Mouse (Mus musculus): ENCODE data around the gene Dclre1a.
"Not testable (repeated sequence)": the region's sequence is repeated elsewhere in the genome, so short reads cannot be mapped to it uniquely, and the experiment has no call there.

Gene Dclre1a

DNA sequence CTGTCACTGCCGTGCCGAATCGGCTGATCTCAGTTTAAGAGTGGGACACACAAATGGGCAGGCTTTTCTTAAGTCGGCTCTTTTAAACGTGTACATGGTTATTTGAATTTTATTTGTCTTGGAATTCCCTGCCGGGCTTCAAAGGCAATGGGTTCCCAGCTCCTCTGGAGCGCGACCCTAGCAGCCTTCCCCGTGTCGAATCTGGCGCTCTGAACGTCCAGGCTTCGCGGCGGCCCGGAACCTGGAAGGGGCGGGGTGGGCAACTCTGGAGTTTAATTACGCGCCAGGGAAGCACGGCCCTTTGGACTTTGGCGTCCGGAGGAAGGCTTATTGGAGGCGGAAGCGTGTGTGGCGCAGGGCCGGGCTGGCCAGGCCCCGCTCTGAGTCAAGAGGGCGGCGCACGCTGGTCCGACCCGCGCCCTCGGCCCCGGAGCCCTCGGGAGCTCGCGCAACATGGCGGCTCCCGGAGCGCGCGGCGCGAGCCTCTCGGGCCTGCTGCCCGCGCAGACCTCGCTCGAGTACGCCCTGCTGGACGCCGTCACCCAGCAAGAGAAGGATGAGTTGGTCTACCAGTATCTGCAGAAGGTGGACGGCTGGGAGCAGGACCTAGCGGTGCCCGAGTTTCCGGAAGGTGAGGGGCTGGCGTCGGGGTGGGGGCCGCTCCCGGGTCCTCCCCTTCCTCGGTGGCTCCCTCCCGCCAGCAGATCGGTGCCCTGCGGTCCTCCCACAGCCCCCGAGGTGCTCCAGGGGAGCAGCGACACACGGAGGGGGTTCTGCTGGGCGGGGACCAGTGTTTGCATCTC, 409 bp upstream of the Dclre1a start, which contains the start of gene Nhlrc2:
Gene Nhlrc2, plus strand, starts transcription at position 32 of the 803 bp plus-strand sequence.
- peak; percentile 85 for DNase-seq (ENCODE audit: low read depth, low spot score)

DNA sequence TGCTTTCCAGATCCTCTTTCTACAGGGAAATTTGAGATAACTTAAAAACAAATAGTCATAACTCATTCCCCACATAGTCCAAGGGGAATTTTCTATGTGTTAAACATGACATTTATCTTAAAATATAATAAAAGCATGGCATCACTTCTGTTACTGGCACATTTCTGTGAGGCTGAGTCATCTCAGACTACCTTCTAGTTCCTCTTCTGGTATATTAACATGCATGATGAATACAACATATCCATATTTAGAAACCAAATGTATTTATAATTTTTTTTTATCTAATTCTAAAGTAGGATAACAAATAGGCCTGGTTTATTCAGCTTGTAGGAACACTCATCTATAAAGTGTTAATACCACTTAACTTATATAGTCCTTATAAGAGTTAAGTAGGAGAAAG, 2.0 kb downstream of the Dclre1a start:
- no peak for DNase-seq (ENCODE audit: low read depth, low spot score)

DNA sequence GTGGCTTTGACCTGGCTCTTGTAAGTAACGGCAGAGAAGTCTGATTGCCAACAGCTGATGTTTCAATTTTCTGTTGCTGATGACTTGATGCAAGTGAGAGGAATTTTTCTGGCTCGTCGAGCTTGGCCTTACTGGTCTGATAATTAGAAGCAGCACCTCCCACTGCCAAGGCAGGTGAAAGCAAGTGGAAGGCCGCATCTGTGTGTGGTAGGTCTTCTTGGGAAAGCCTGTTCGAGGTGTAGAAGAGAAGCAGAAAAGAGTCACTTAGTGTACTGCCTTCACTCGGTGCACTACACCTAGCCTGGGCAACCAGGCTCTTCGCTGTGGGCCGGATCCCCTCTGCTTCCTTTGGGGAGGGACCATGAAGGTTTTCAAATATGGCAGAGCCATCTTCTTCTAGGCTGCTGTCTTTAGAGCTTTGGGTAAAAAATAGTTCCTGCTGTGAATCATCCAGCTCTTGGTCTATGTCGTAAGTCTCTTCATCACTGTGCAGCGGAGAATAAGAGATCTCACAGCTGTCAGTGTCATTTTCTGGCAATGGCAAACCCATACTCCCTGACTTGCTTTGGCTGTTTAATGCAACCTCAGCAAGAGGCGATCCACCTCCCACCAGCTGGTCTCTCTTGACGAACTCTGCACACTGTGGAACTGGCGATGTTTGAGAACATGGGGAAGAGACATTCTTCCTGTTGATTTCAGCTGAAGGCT, 3.2 kb downstream of the Dclre1a start:
- no peak for DNase-seq (ENCODE audit: low read depth, low spot score)

DNA sequence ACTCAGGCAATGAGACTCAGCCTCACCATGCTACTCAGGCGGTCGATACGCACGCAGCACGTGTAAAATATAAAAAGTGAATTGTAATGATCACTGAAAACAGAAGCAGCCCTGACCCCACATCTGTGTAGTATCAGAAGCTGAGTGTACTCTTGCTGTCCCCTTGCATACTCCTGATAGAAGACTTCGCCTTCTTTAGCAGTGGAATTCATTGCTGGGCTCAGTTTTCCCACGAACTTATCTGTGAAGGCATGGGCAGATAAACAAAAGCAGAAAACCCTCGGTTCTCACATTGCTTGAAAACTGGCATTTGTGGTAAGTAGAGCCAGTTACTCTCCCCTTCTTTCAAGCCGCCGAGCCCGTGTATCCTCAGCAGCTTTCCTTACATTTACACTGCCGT, 4.7 kb downstream of the Dclre1a start:
- DNase-seq (ENCODE audit: low read depth, low spot score) = no peak

DNA sequence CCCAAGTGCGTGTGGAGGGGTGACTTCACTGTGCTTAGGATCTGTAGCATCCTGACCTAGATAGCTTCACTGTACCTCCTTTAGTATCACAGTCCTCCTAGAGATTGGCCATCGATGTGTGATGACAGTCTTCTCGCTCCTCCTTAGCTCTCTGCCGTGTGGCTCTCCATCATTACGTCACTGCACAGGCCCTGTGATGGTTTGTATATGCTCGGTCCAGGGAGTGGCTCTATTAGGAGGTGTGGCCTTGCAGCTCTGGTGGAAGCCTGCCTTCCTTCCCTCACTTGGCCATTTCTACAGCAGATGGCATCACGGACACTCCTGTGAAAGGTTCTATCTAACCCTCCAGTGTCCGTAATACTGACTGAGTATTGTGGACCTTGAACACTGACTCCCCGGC, 12.3 kb downstream of the Dclre1a start:
- no peak for DNase-seq (ENCODE audit: low read depth, low spot score)

DNA sequence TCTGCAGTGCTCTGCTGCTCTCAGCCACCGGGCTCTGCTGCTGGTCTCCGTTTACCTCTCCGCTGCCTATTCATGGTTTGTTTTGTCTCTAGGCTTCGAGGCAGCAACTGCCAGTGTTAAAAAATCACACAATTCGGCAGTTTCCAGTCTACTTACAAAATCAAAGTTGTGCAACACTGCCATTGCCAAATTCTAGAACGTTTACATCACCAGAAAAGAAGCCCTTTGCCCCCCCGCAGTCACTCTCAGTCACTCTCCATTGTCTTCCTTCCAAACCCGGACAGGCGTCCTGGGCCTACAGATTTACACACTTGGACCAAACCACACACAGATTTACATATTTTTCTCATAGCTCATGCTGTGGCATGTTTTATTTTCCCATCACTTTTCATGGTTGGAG, 13.0 kb downstream of the Dclre1a start:
- no peak for DNase-seq (ENCODE audit: low read depth, low spot score)

DNA sequence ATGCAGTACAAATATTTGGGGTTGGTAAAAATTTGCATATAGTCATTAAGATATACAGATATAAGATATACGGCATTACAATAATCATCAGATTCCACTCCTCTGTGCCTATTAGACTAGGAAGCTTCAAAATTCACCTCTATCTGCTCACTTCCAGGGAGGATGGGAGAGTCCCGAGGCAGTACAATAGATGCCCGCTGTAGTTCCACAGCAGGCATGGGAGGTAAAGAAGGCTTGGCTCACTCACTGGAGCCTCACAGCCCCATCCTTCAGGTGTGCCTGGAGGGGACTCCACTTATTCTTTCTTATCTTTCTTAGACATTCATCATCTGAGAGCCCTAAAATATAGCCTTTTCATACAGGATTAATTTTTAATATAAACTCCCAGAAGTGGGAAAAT, 13.7 kb downstream of the Dclre1a start:
- no peak for DNase-seq (ENCODE audit: low read depth, low spot score)

DNA sequence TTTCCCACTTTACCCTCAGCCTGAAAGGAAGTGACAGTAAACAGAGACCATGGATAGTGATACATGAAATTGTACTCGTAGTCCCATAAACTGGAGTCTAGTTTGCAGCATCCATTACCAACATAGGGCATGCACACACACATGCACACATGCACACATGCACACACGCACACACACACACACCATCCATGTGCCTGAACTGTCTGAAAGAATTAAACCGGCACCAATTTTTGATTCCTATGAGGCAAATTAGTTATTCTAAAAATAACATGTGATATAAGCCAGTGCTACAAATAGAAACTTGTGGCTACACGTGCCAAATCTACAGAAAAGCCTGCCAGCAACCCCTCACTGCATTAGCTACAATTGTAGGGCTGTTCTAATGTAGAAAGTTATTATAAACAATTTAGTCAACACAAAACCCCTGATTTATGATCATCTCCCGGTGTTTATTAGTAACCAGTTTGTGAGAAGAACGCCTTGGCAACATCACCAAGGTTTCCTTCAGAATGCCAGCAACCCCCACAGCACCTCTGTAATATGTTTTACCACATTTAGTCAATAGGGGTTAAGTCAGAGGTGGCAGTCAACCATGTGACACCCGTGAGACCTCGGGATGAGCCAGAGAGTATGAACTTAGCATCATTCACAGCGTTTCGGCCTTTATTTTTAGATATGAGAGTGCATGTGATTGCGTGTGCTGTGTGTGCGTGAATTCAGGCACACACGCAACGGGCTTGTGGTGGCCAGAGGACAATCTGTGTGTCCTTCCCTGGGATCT, 14.5 kb downstream of the Dclre1a start:
- DNase-seq (ENCODE audit: low read depth, low spot score) = no peak

DNA sequence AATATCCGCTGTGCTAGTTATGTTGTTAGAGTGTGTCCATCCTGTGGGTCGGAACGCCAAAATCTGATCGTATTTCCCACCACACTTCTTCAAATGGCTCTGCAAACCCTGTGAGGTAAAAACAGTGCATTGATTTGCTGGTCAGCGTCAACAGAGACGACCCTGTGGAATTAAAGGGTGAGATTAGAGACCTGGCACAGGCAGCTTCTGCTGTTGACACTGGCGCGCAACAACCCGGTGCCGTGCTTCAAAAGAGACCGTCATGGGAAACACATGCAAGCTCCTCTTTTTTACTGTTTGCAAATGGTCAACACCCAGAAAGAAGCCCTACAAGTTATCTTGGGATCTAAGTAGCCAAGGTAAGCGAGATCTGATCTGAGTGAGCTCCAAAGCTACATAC, 16.8 kb downstream of the Dclre1a start:
- DNase-seq (ENCODE audit: low read depth, low spot score) = no peak

DNA sequence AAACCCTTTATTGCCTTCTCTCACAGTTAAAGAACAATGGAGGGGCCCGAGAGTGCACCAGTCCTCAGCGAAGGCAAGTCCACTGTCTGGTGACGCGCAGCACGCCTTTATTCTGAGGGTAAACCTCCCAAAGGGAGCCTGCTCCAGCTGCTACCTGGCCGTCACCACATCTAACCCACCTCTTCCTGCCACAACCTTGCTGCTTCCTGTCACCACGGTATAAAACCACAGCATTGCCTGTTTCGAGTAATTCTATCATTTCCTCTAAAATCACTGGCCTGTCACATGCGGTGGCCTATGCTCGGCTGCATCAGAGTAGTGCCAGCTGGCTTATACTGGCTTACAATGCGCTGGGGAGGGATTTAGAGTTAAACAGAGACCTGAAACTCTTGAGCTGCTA, 17.5 kb downstream of the Dclre1a start:
- not testable (repeated sequence) for DNase-seq (ENCODE audit: low read depth, low spot score)

DNA sequence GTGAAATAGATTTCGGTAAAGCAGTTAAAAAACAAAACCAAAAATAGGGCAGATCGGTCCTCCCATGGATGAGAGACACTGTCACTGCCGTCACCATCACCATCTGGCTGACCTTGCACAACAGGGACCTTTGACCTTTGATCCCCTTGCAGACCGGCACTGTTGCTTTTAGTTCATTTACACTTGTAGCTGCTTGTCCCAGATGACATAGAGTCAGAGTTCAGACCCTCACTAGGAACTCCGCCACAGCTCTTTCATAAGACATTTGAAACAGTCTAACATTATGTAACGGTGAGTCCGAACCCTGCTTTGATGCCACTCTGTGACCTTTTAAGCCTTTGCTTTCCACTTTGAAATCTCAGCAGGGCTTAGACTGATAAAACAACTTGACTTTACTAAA, 28.6 kb downstream of the Dclre1a start:
- DNase-seq (ENCODE audit: low read depth, low spot score) = not testable (repeated sequence)

DNA sequence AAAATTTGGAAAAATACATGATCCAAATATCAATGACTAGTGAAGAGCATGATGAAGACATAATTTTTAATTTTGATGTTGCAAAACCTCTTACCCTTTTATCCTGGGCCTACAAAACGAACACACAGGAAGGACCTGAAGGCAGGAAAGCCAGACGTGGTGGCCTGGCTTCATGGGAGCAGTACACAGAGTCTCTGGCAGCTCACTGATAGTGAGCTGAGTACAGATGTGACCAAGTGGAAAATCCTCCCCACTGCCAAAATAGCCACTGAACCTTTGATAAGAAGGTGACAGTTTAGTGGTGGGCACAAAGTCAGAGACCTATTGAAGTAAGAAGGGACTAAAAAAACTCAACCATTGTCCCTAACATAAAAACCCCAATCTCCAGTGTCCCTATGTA, 34.5 kb downstream of the Dclre1a start:
- DNase-seq (ENCODE audit: low read depth, low spot score) = not testable (repeated sequence)

DNA sequence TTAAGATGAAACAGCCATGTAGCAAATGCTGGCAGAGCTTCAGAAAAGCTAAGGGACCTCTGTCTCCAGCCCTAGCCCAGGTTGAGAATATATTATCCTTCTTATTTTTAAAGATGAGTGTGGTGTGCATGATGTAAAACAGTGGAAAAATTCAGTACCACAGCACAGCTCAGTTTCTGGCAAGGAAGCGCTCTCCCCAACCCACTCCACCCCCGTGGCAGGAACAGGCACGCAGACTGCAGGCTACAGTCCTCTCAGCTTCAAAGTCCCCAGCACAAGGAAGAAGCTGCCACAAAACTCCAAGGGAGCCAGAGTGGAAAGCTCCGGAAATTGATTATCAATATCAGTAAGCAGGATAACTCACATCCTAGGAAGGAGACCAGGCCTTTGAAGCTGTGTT, 36.8 kb downstream of the Dclre1a start:
- not testable (repeated sequence) for DNase-seq (ENCODE audit: low read depth, low spot score)

DNA sequence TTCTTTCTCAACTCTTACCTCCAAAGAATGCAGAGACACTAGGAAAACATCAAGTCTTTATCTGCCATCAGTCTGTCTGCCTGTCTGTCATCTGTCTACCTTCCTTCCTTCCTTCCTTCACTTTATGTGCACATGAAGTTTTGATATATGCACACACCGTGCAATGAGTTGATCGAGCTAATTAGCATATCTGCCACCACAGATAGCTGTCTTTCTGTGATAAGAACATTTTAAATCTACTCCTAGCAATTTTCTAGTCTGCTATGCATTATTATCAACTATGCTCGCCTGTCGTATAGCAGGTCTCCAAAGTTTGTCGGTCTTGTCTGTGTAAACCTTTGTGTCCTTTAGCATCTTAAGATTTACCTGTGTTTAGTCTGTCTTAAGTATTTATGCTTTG, 44.5 kb downstream of the Dclre1a start:
- not testable (repeated sequence) for DNase-seq (ENCODE audit: low read depth, low spot score)

DNA sequence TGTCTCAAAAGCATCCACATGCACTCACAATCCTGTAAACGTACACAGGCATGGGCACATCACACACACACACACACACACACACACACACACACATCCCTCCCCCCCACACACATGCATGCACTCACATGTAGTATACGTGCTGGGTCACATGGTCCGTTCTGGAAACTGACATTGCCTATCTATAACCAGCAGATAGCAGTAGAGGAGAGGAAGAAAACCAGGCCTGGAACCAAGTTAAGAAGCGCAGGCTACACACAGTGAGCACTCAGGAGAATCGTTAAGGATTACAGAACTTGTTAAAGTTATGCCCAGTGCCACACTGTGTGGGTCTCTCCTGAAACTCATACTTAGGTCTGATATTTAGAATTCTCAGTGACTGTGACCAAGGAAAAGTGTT, 45.0 kb downstream of the Dclre1a start:
- DNase-seq (ENCODE audit: low read depth, low spot score) = not testable (repeated sequence)

DNA sequence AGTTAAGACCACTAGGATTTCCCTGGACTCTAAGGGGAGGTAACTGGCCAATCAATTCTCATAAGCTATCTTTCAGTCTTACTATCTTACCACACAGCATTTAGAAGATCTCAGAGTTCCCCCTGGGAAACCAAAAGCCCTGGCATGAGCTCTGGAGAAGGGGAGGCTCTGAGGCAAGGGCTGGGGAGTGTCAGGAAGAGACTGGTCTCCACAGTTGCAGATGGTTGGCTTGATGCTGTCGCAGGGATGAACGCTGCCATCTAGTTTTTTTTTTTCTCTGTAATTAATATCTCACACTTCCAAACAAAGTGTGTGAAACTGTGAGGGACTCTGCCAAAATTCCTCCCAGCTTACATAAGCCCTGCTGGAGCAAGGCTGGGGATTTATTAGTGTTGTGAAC, 53.9 kb downstream of the Dclre1a start:
- not testable (repeated sequence) for DNase-seq (ENCODE audit: low read depth, low spot score)

DNA sequence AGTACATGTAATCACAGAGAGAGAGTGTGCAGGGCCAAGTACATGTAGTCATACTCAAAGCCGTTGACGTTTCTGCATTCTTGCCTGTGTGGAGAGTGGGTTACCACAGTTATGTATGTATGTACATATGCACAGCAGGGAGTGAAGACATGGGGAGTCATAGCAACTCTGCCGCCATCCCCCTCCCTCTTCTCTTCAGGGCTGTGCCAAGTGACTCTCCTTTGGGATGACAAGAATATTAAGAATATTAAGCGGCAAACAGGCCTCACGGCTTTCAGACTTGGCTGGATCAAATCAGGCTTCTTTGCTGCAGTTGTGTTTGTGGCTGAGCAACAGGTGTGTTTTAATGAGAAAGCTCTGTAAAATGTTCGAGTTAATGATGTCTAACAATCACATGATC, 58.4 kb downstream of the Dclre1a start:
- DNase-seq (ENCODE audit: low read depth, low spot score) = no peak

DNA sequence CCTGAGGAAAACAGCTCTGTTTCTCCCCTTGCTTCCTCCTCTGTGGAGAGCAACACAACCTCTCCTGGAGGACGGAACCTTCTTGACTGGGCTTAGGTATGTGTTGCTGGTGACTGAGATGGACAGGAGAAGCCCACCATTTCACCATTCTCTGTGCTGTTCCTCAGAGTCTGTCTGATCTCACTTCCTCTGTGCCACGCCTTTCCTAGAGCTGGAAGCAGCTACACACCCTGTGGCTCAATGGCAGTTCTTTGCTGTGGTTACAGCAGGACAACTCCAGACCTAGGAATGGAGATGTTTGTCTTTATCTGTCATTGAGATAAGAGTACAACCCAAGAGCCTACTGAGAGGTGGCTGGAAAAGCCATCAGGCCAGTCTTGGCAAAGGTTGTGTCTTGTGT, 60.7 kb downstream of the Dclre1a start:
- DNase-seq (ENCODE audit: low read depth, low spot score) = no peak

DNA sequence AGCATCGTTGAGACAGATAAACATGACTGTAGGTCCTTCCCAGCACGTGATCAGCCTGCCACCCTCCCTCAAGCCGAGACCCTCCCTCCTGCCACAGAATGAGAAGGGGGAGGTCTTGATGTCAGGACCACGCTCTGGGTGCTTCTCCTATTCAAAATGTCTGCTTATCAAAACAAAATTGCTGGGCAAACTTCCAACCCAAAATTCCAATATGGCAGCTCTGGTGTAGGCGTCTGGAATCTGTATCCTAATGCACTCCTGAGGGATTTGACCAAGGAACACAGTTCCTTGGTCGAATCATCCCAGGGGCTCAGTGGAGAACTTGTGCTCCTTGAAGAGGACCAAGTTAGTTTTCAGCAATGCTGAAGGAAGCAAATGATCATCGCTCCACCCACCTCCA, 61.1 kb downstream of the Dclre1a start:
- no peak for DNase-seq (ENCODE audit: low read depth, low spot score)

DNA sequence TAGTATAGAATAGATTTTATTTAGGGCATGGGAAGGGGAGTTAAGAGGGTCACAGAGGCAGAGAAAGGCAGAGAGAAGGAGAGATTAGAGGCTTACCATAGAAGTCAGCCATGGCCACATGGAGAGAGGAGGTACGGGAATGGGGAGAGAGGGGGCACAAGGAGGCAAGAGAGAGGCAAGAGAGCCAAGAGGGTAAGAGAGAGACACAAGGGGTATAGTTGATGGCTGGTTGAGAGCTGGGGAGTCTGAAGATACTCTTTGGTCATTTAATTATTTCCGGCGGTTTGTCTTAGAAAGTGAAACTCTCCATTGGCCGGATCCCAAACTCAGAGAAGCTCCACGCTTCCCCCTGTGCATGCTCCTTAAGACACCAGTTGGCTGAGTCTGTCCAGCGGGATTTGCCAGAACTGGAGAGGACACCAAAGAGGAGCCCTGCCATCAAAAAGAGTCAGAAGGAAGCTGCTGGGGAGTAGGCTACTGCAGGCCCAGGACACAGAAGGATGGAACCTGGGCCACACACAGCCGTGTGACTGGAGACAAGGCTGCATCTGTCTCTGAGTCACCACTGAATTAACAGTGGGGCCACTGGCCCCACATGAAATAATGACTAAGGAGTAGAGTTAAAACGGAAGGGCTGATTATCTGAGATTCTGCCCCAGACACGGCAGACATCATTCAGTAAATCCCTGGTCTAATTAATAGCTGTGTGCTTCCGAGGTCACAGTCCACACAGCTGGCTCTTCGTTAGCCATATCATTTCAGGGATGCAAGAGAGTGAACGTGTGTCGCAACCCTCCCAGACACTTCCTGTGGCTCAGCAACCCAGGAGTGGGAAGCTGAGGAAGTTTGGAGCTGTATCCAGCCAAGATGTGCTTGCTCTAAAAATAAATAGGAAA, 62.4 kb downstream of the Dclre1a start:
- no peak for DNase-seq (ENCODE audit: low read depth, low spot score)

DNA sequence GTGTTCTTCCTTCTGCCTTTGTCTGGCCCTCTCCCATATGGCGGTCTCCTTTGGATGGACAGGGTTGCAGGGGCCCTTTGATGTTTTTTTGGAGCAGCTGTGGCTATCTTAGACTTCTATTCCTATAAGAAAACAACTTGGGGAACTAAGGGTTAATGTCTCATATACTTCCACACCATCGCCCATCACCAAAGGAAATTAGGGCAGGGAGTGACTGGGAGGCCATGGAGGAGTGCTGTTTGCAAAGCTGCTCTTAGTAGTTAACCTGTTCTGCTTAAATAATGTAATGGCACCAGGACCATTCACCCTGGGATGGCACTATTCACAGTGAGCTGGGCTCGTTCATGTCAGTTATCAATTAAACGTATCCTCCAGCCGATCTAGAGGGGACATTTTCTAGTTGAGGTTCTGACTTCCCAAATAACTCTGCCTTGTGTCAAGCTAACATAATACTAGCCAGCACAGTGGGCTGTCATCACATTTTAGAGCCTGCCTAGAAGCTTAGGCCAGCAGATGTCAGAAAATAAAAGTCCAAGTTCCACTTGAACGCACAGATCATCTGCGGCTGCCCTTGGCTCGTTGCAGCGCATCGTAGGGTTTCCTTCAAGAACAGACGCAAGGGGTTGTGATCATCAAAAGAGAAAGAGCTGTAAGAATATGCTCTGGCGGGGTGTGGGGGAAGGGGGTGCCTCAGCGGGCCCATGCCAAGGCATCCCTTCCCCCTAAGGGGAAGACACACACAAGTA, 63.2 kb downstream of the Dclre1a start:
- DNase-seq (ENCODE audit: low read depth, low spot score) = no peak

All from CD4-positive, CD25-positive, alpha-beta regulatory T cell, adult 2 months (primary cell).